Mouse (Mus musculus): Measurements from ENCODE around the gene Nelfa. TPM values are rescaled to one million over a fixed set of nuclear protein-coding genes. Genes with fewer than 3 reads are reported as not detected.
"Not testable (repeated sequence)": the region's sequence is repeated elsewhere in the genome, so short reads cannot be mapped to it uniquely, and the experiment has no call there.

The Nelfa gene
- 10 to 100 TPM; 17.9 to 20.9 TPM for total RNA-seq (2021)

DNA sequence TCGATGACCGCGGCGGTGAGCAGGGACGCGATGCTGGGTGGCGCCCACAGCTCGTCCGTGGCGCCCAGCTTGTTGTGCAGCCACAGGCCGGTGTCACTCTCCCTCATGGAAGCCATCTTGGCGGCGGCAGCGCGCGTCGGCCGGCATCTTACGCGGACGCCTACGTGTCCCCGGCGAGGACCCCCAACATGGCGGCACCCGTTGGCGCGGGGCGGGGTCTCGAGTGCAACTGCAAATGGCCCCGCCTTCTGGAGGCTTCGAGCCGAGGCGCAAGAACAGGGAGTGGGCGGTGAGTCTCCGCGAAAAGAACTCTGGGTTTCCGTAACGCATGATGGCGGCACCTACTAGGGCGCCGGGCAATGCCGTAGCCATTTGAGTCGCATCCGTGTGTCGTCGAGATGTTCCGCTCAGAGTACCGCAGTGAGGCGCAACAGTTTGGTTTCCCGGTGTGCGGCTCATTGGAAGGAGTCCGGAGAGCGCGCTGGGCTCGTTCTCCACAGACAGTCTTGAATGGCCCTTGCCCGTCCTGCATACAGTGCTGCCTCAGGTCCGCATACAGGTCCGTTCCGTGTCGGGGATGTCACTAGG is at the start of gene Nelfa:
Nelfa (minus strand) TSS at position 294 of the 588 bp plus-strand sequence.
- DNase-seq (ENCODE audit: low spot score in 2 of 2) = peak; percentile 99
- intact Hi-C loops (cut with DNase I) = loop anchor here (2.0 to 10.0 kb wide), 3 partner anchors 61 to 281 kb away; partner anchors contain the start of genes Nsd2, Slbp, Tacc3 and Tmem129

GRCm38 (mm10) chr5:33983309-33984121 is 47.3 kb upstream of the Nelfa start, which contains the start of gene Gm1673:
Gene Gm1673, plus strand, starts transcription at chr5:33983433.
- intact Hi-C loops (cut with DNase I) = no loop called here
- DNase-seq (ENCODE audit: low spot score in 2 of 2) = peak; percentile 90 to 92

DNA sequence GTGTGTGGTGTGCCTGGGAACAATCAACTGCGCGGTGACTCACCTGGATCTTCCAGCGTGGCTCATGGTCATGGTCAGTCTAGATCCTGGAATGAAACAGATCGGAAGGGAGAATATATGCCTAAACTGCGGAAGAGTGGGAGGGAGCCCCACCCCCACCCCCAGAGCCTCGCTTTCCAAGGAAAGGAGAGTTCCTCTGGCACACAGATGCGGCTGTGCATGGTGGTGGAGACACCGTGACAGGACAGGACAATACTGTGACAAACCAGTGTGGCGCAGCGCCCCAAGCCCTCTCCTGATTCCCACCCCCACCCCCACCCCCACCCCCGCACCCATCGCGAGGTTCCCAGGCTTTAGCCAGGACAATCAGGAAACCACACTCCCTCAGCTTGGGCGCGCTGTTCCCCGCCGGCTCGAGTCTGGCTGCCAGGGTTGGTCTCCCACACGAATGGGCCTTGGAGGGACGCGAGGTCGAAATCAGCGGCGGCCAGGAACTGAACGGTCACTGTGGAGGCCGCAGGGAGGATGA is 46.6 kb upstream of the Nelfa start:
- intact Hi-C loops (cut with DNase I) = no loop called here
- DNase-seq (ENCODE audit: low spot score in 2 of 2) = no peak

GRCm38 (mm10) chr5:33976267-33976666 is 40.1 kb upstream of the Nelfa start:
- intact Hi-C loops (cut with DNase I) = no loop called here
- no peak for DNase-seq (ENCODE audit: low spot score in 2 of 2)

GRCm38 (mm10) chr5:33974736-33975135 is 38.5 kb upstream of the Nelfa start:
- intact Hi-C loops (cut with DNase I) = no loop called here
- DNase-seq (ENCODE audit: low spot score in 2 of 2) = no peak

- intact Hi-C loops (cut with DNase I) = no loop called here
- no peak for DNase-seq (ENCODE audit: low spot score in 2 of 2)
Measured at GRCm38 (mm10) chr5:33959382-33959781, 23.2 kb upstream of the Nelfa start.

GRCm38 (mm10) chr5:33955868-33956267 is 19.7 kb upstream of the Nelfa start:
- intact Hi-C loops (cut with DNase I) = no loop called here
- DNase-seq (ENCODE audit: low spot score in 2 of 2) = no peak

DNA sequence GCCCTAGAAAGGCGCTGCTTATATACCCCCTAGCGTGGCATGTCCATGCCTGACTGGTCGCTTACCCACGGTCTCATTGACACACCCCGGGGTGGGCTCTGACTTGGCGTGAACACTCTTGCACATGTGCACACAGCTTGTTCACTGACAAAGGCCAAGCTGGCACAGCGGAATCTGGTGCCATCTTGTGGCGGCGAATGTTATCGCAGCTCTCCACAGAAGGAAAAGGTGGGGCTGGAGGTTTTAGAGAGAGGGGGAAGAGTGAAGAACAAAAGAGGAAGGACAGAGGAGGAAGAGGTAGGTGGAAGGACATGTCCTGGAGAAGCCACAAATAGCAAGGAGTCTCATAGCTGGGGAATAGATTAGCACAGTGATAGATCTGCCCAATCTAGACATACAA is 18.1 kb upstream of the Nelfa start:
- intact Hi-C loops (cut with DNase I) = no loop called here
- peak; percentile 81 to 84 for DNase-seq (ENCODE audit: low spot score in 2 of 2)

DNA sequence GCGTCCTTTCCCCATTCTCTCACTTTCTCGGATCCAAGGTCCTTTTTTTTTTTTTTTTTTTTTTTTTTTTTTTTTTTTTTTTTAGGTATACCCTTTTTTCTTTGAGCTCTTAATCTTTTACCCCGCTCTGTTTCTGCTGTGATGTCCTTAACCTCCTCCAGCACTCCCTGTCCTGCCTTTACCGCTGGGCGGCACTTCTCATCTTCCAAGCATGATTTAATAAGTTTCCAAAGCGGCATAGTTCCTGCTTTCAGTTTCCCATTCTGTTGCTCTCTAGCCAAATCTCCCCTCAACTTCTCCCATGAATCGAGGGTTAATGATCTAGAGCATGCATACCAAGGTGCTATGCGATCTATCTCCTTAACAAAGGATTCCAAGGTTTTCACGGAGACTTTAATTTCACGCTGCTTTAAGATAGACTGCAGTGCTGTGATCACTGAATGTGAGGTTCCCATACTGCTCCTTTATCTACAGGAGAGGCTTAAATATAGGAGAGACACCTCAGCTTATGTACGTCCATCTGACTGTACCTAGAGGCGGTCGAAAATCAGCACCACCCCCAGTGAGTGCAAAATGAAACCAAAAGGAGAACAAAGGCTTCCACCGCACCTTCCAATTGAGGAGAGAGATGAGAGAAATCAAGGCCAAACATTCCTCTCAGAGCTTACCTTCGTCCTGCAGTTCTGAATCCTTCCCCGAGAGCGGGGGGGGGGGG is 17.4 kb upstream of the Nelfa start:
- intact Hi-C loops (cut with DNase I) = no loop called here

DNA sequence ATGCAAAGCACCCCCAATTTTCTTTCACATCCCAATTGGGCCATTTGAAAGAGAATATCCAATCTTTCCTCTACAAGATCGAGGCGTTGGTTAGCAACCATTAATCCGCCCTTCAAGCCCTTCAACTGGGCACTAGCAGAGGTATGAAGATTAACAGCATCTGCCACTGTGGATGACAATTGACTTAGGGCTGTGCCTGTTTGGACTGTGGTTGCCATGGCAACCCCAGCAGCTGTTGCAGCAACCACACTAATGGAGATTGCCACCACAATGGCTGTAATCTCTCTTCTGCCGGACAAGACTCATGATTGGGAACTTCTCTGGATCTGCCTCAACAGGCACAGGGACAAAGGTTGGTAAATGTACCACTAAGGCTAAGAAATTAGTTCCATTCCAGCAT is 12.1 kb upstream of the Nelfa start:
- DNase-seq (ENCODE audit: low spot score in 2 of 2) = no peak
- intact Hi-C loops (cut with DNase I) = no loop called here

More for the DNA sequence above, 17.4 kb upstream of the Nelfa start:
- DNase-seq (ENCODE audit: low spot score in 2 of 2) = no peak

DNA sequence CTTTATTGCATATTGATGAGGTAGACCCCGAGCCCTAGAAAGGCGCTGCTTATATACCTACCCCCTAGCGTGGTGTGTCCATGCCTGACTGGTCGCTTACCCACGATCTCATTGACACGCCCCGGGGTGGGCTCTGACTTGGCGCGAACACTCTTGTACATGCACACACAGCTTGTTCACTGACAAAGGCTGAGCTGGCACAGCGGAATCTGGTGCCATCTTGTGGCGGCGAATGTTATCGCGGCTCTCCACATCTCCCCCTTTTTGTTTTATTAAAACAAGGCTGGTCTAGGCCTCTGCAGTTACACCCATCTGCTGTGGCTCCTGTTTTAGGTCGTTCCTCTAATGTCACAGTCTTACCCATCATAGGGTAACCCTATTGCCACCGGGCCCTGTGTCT is 10.8 kb upstream of the Nelfa start:
- DNase-seq (ENCODE audit: low spot score in 2 of 2); intact Hi-C loops (cut with DNase I): not testable (repeated sequence)

DNA sequence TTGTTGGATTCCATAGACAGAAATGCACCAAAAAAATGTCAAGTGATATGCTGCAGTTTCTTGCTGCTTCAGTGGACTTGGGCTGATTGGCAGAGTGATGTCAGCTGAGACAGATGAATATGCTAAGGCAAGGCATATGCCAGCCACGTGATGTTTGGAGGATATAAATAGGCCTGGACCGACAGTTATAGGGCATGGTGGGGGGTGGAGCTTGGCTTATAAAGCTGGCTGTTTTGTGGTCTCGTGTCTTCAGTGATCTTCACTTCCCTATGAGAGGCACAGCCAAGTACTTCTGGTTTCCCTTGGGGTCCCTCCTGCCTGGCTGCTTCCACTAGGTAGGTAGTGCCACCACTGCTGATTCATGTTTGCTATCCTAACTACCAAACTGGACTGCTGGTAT is 2.2 kb upstream of the Nelfa start:
- no peak for DNase-seq (ENCODE audit: low spot score in 2 of 2)
- intact Hi-C loops (cut with DNase I) = loop anchor here (5.0 to 10.0 kb wide), 2 partner anchors 116 to 284 kb away; partner anchors contain the start of genes Nsd2, Slbp, Tacc3 and Tmem129

- intact Hi-C loops (cut with DNase I) = loop anchor here (2.0 to 10.0 kb wide), 3 partner anchors 60 to 282 kb away; partner anchors contain the start of genes Nsd2, Slbp, Tacc3 and Tmem129
- DNase-seq (ENCODE audit: low spot score in 2 of 2) = no peak
Measured at GRCm38 (mm10) chr5:33937230-33937629, 1.0 kb upstream of the Nelfa start.

- intact Hi-C loops (cut with DNase I) = loop anchor here (2.0 to 10.0 kb wide), 3 partner anchors 61 to 281 kb away; partner anchors contain the start of genes Nsd2, Slbp, Tacc3 and Tmem129
- DNase-seq (ENCODE audit: low spot score in 2 of 2) = no peak
Measured at GRCm38 (mm10) chr5:33935700-33936111, 507 bp downstream of the Nelfa start.

- DNase-seq (ENCODE audit: low spot score in 2 of 2) = no peak
- intact Hi-C loops (cut with DNase I) = loop anchor here (5.0 to 10.0 kb wide), 2 partner anchors 113 to 280 kb away; partner anchors contain the start of genes Nsd2, Slbp, Tacc3 and Tmem129
Measured at GRCm38 (mm10) chr5:33934877-33935276, 1.3 kb downstream of the Nelfa start.

DNA sequence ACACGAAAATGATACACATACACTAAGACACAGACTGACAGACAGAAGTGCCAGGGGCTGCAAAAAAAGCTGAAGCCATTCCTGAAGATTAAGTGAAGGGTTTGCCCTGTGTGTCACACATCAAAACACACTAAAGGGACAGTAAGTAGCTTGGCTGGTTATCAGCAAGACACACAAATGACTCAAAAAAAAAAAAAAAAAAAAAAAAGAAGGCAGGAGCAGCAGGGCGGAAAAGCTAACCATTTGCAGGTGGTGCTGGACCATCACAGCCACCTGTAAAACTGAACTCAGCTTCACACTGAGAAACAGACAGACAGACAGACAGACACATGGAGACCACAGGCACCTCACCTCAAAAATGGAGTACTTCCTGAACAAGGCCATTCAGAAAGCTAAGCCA is 2.1 kb downstream of the Nelfa start:
- DNase-seq (ENCODE audit: low spot score in 2 of 2) = no peak
- intact Hi-C loops (cut with DNase I) = loop anchor here (10.0 kb wide), 1 partner anchor 279 kb away; the partner anchor contains the start of genes Slbp, Tacc3 and Tmem129

DNA sequence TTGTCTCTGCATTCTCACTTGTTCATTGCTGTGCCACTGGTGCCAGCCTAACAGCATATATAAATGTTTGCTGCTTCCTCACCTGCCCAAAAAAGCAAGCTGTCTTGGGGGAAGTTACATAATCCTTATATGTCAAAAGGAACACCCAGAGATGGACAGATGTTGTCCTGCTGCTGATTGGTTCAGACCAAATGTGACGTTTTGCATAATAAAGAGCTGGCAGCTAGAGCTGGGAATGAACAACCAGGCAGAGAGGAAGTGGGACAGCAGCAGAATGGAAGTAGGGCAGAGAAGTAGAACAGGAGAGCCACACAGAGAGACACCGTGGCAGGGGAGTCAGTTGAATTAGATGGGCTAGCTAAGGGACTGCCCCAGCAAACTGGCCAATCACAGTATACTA is 3.8 kb downstream of the Nelfa start:
- intact Hi-C loops (cut with DNase I) = loop anchor here (10.0 kb wide), 1 partner anchor 278 kb away; the partner anchor contains the start of genes Slbp, Tacc3 and Tmem129
- DNase-seq (ENCODE audit: low spot score in 2 of 2) = no peak

- no peak for DNase-seq (ENCODE audit: low spot score in 2 of 2)
- intact Hi-C loops (cut with DNase I) = no loop called here
Measured at GRCm38 (mm10) chr5:33926170-33926569, 10.0 kb downstream of the Nelfa start.

- no peak for DNase-seq (ENCODE audit: low spot score in 2 of 2)
- intact Hi-C loops (cut with DNase I) = no loop called here
Measured at GRCm38 (mm10) chr5:33922566-33922965, 13.6 kb downstream of the Nelfa start.

All from left cerebral cortex, postnatal 36 days (tissue).